In genomic region chr6:148896507-148896851, GRCm38 (mm10) we compare ENCODE assay signal across 8 mouse cellular contexts. TPM values are rescaled to one million over a fixed set of nuclear protein-coding genes. Genes with fewer than 3 reads are reported as not detected.
DNase-seq lines count a peak whose midpoint lies in the region; ATAC-seq and TF ChIP-seq lines count a peak whose summit lies in the region.

No protein-coding gene starts in this region.

- H3K9me3 ChIP-seq in heart, embryonic 11.5 days (replicated peaks; ENCODE audit: control insufficient read depth, low read length) = no peaks in the 10 kb centered on the region
- H3K9me3 ChIP-seq in ES-Bruce4 (replicated peaks; ENCODE audit: control insufficient read depth, insufficient read depth, low read length, poor library complexity, severe bottlenecking) = no peaks in the 10 kb centered on the region
- no peaks in the 10 kb centered on the region for H3K9me3 ChIP-seq in forebrain, embryonic 16.5 days (ENCODE audit: control insufficient read depth, low read length)
- no peaks in the 10 kb centered on the region for H3K9me3 ChIP-seq in liver, postnatal 0 days (ENCODE audit: low read length)

- ATAC-seq in heart, embryonic 11.5 days (replicated peaks; ENCODE audit: insufficient number of reproducible peaks, low FRiP score, low TSS enrichment) = peak; percentile 41
- ATAC-seq in forebrain, embryonic 16.5 days = peak; percentile 43
- no peak for ATAC-seq in liver, postnatal 0 days

- peak overlapping the region; percentile 80 for H3K9ac ChIP-seq in heart, embryonic 11.5 days (ENCODE audit: low read depth, low read length)
- peak overlapping the region; percentile 57 for H3K9ac ChIP-seq in ES-Bruce4 (ENCODE audit: low read depth, poor library complexity, severe bottlenecking)
- H3K9ac ChIP-seq in forebrain, embryonic 16.5 days (replicated peaks; ENCODE audit: low read depth, low read length) = peak overlapping the region; percentile 78
- H3K9ac ChIP-seq in liver, postnatal 0 days (replicated peaks) = peak overlapping the region; percentile 86

- H3K4me2 ChIP-seq in heart, embryonic 11.5 days = peak overlapping the region; percentile 95
- peak overlapping the region; percentile 98 for H3K4me2 ChIP-seq in forebrain, embryonic 16.5 days (ENCODE audit: low read length)
- H3K4me2 ChIP-seq in liver, postnatal 0 days (ENCODE audit: low read depth, low read length) = peak overlapping the region; percentile 99

- no peak for TF ChIP-seq CTCF in ES-Bruce4 (IDR thresholded peaks at IDR 0.05; ENCODE audit: low read depth, low read length)
- TF ChIP-seq CTCF in liver, postnatal 0 days (IDR thresholded peaks at IDR 0.05; ENCODE audit: low read depth) = no peak

- no peak for TF ChIP-seq EP300 in ES-Bruce4 (IDR thresholded peaks at IDR 0.05; ENCODE audit: insufficient read depth, low read depth, low read length)
- TF ChIP-seq EP300 in liver, postnatal 0 days (IDR thresholded peaks at IDR 0.05; ENCODE audit: low read depth) = no peak

- intact Hi-C loops in heart, postnatal 25 days (cut with DNase I) = loop anchor here (5.0 kb wide), 1 partner anchor 64 kb away; the partner anchor contains the start of gene Ipo8

- TF ChIP-seq POLR2A in ES-Bruce4 (IDR thresholded peaks at IDR 0.05; ENCODE audit: insufficient read depth, low read length) = no peak

- peak overlapping the region; percentile 75 for H3K4me3 ChIP-seq in heart, embryonic 11.5 days (ENCODE audit: low read depth, low read length)
- H3K4me3 ChIP-seq in ES-Bruce4 (ENCODE audit: low read depth, low read length) = peak overlapping the region; percentile 78
- H3K4me3 ChIP-seq in forebrain, embryonic 16.5 days (replicated peaks; ENCODE audit: low read length) = peak overlapping the region; percentile 73
- peak overlapping the region; percentile 92 for H3K4me3 ChIP-seq in liver, postnatal 0 days (ENCODE audit: low read depth, low read length)

- peak overlapping the region; percentile 82 for H3K27ac ChIP-seq in heart, embryonic 11.5 days (ENCODE audit: low read depth, low read length)
- H3K27ac ChIP-seq in ES-Bruce4 (ENCODE audit: insufficient read depth, low read length) = peak overlapping the region; percentile 80
- peak overlapping the region; percentile 93 for H3K27ac ChIP-seq in forebrain, embryonic 16.5 days (ENCODE audit: low read length)
- peak overlapping the region; percentile 58 for H3K27ac ChIP-seq in liver, postnatal 0 days (ENCODE audit: low read depth)

- DNase-seq in heart, postnatal 25 days (ENCODE audit: low spot score) = no peak
- no peak for DNase-seq in liver, postnatal 0 days
- DNase-seq in urinary bladder, adult 18-20 months (ENCODE audit: low spot score in 2 of 2) = no peak
- no peak for DNase-seq in left cerebral cortex, adult 9 months (ENCODE audit: low spot score in 2 of 2)
- no peak for DNase-seq in gastrocnemius, adult 8-10 months (ENCODE audit: low spot score in 2 of 2)

- 53% methylated on average over 6 of the region's 6 CpGs for WGBS in heart, embryonic 11.5 days (ENCODE audit: insufficient replicate concordance)
- 55% methylated on average over 6 of the region's 6 CpGs for WGBS in forebrain, embryonic 16.5 days
- WGBS in liver, postnatal 0 days (ENCODE audit: insufficient replicate concordance) = 42% methylated on average over 6 of the region's 6 CpGs

- no peaks in the 10 kb centered on the region for H3K36me3 ChIP-seq in heart, embryonic 11.5 days (ENCODE audit: control insufficient read depth, insufficient read depth, low read length)
- H3K36me3 ChIP-seq in ES-Bruce4 (ENCODE audit: control insufficient read depth, insufficient read depth, low read length, poor library complexity, severe bottlenecking) = no peaks in the 10 kb centered on the region
- H3K36me3 ChIP-seq in forebrain, embryonic 16.5 days (ENCODE audit: control insufficient read depth, insufficient read depth) = no peaks in the 10 kb centered on the region
- no peaks in the 10 kb centered on the region for H3K36me3 ChIP-seq in liver, postnatal 0 days (replicated peaks; ENCODE audit: insufficient read depth, low read length)

- H3K27me3 ChIP-seq in heart, embryonic 11.5 days (ENCODE audit: control insufficient read depth, insufficient read depth, low read length) = no peaks in the 10 kb centered on the region
- H3K27me3 ChIP-seq in ES-Bruce4 (ENCODE audit: control insufficient read depth, insufficient read depth, low read length, poor library complexity, severe bottlenecking) = no peaks in the 10 kb centered on the region
- no peaks in the 10 kb centered on the region for H3K27me3 ChIP-seq in forebrain, embryonic 16.5 days (replicated peaks; ENCODE audit: control insufficient read depth, insufficient read depth, low read length)
- H3K27me3 ChIP-seq in liver, postnatal 0 days (ENCODE audit: insufficient read depth, low read length) = no peaks in the 10 kb centered on the region

- peaks cover 3% of the 10 kb centered on the region; the same call in 1 of the 2 replicates for H3K4me1 ChIP-seq in heart, embryonic 11.5 days (ENCODE audit: control insufficient read depth, insufficient read depth, low read length)
- H3K4me1 ChIP-seq in ES-Bruce4 (ENCODE audit: control insufficient read depth, insufficient read depth, low read length) = peaks cover 2% of the 10 kb centered on the region
- H3K4me1 ChIP-seq in forebrain, embryonic 16.5 days (replicated peaks; ENCODE audit: control insufficient read depth, insufficient read depth, low read length) = peaks cover 9% of the 10 kb centered on the region
- no peaks in the 10 kb centered on the region for H3K4me1 ChIP-seq in liver, postnatal 0 days (ENCODE audit: insufficient read depth)

RNA-seq across cellular contexts. Expression of gene Caprin2, which starts 0.4 kb away (rescaled TPM):
- polyA plus RNA-seq in heart, embryonic 11.5 days (2014; fragmentation: Nextera tagmentation; extraction: Ambion mirVana) = 9.6 and 10.6 TPM in 2 replicates
- total RNA-seq in heart, postnatal 25 days (2021) = 1 to 10 TPM; 4.5 to 5.7 TPM
- polyA plus RNA-seq in ES-Bruce4 (2011; ENCODE audit: insufficient read depth, insufficient read length, low read depth, missing spikeins) = 44.0 and 44.6 TPM in 2 replicates
- polyA plus RNA-seq in forebrain, embryonic 16.5 days (2015; fragmentation: Nextera tagmentation; extraction: Ambion mirVana) = 9.2 and 11.6 TPM in 2 replicates
- polyA plus RNA-seq in liver, postnatal 0 days (2015; fragmentation: Nextera tagmentation; extraction: Ambion mirVana) = 2.6 and 2.7 TPM in 2 replicates
- total RNA-seq in gastrocnemius, adult 8-10 months (2022) = 1 to 10 TPM; 2.2 to 3.3 (median 3.1) TPM

RNA-seq across cellular contexts. Expression of gene Sinhcaf, which starts 49.8 kb away (rescaled TPM):
- polyA plus RNA-seq in heart, embryonic 11.5 days (2014; fragmentation: Nextera tagmentation; extraction: Ambion mirVana) = 104 and 113 TPM in 2 replicates
- 1 to 10 TPM; 4.9 to 5.7 TPM for total RNA-seq in heart, postnatal 25 days (2021)
- 406 and 461 TPM in 2 replicates for polyA plus RNA-seq in ES-Bruce4 (2011; ENCODE audit: insufficient read depth, insufficient read length, low read depth, missing spikeins)
- 106 and 127 TPM in 2 replicates for polyA plus RNA-seq in forebrain, embryonic 16.5 days (2015; fragmentation: Nextera tagmentation; extraction: Ambion mirVana)
- polyA plus RNA-seq in liver, postnatal 0 days (2015; fragmentation: Nextera tagmentation; extraction: Ambion mirVana) = 8.3 and 9.4 TPM in 2 replicates
- under 1 TPM; 0.29 to 0.82 (median 0.59) TPM for total RNA-seq in gastrocnemius, adult 8-10 months (2022)

Comparison
In these comparisons a context has a peak if more than half of its experiments do, and no peak if none do; other contexts are left out.
1. RNA of gene Sinhcaf, which starts 49.8 kb away (polyA plus RNA-seq): 406 to 461 TPM in ES-Bruce4, 106 to 127 TPM in forebrain, embryonic 16.5 days and 104 to 113 TPM in heart, embryonic 11.5 days; 8.3 to 9.4 TPM in liver, postnatal 0 days; every median in the first group is over 10 times any median in the second.
2. Peak in every context shown above with its lines, with median percentiles within 50 percentile points of each other: H3K27ac ChIP-seq, H3K4me2 ChIP-seq, H3K4me3 ChIP-seq and H3K9ac ChIP-seq.